Mouse (Mus musculus): ENCODE results near the gene Zfp334. TPM values are rescaled to one million over a fixed set of nuclear protein-coding genes. Genes with fewer than 3 reads are reported as not detected.

Gene Zfp334
- polyA plus RNA-seq, 1 experiment from 2014 or later: 0.90 TPM

DNA sequence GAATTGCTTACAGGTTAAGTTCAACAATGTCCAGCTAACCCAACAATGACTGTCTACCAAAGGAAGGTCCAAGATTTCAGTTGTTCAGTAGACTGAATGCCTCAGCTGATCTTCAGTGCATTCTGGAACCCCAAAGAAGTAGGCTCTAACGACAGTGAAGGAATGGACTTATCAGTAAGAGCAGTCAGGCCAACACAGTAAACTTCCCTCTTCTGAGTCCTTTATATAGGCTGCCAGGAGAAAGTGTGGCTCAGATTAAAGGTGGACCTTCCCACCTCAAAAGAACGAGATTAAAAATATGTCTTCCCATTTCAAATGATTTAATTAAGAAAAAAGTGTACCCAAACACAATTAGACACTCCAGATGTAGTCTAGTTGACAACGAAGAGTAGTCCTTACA, 17.7 kb downstream of the Zfp334 start:
- TF ChIP-seq CTCF (IDR thresholded peaks at IDR 0.05; ENCODE audit: low read depth): no peak
- Histone ChIP-seq H3K9ac (ENCODE audit: low read depth, low read length) (no peak overlapping the region), H3K27ac (ENCODE audit: low read depth, low read length) (no peak overlapping the region), H3K36me3 (ENCODE audit: control insufficient read depth, insufficient read depth) (no peaks in the 10 kb centered on the region; the same call in 1 of the 2 replicates), H3K27me3 (replicated peaks; ENCODE audit: control insufficient read depth, insufficient read depth, low read length) (peaks cover 14% of the 10 kb centered on the region), H3K4me2 (replicated peaks; ENCODE audit: low read depth) (no peak overlapping the region), H3K4me1 (replicated peaks; ENCODE audit: control insufficient read depth, insufficient read depth, low read length) (0 out of 2 replicates have a peak, but pooled peaks cover 3% of the 10 kb centered on the region), H3K4me3 (ENCODE audit: low read depth, low read length) (no peak overlapping the region), H3K9me3 (ENCODE audit: control insufficient read depth) (no peaks in the 10 kb centered on the region)
- no peak for ATAC-seq
- 80% methylated on average over 3 of the region's 3 CpGs for WGBS

DNA sequence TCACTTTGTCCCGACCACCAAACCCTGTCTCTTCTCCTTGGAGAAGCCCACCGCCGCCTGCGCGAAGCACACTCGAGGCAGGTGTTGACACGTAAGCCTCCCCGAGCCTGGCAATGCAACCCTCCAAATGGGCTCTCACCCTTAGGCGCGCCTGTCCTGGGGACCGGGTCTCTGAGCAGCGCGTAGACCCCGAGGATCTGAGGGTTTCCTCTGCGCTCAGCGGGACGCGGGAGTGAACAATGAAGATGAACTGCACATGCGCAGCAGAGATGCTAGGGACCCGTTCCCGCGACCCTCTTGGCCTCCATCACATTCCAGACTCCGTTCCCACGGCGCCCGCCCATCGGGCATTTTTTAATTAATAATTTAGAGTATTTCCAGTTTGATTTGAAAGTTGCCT, 19.6 kb downstream of the Zfp334 start, which contains the start of gene Zfp663:
Zfp663 (minus strand) TSS at position 234 of the 400 bp plus-strand sequence.
- no peak for ATAC-seq
- no peak within 1 kb of the TSS for H3K27ac ChIP-seq (ENCODE audit: low read depth, low read length)

DNA sequence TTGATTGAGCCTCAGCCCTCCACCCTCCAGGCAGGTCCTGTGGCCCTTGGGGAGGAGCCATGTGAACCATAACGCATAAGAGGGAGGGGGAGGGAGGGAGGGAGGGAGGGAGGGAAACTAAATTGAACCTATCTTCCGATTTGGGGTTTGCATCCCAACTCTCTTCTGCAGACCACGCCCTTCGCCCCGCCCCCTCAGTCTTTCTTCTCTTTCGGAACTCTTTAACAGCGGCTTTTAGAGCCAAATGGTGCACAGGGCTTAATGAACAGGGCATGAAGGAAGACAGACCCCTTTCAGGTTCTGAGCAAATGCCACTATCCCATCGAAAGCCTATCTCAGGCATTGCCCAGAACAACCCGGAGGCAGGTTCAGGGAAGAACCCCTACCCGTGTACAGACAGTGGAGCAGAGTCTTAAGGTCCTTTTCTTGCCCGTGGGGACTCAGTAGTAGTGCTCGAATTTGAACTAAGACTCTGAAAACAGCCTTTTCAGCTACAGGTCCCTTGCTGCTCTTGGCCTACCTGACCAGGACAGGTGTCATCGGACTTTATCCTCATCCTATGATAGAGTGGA, 20.1 kb downstream of the Zfp334 start:
- WGBS: 5% methylated on average over 12 of the region's 13 CpGs
- Histone ChIP-seq H3K9me3 (ENCODE audit: control insufficient read depth) (peaks cover 2% of the 10 kb centered on the region; the same call in 1 of the 2 replicates), H3K9ac (ENCODE audit: low read depth, low read length) (no peak overlapping the region), H3K27ac (ENCODE audit: low read depth, low read length) (no peak overlapping the region), H3K36me3 (ENCODE audit: control insufficient read depth, insufficient read depth) (no peaks in the 10 kb centered on the region), H3K27me3 (replicated peaks; ENCODE audit: control insufficient read depth, insufficient read depth, low read length) (peaks cover 19% of the 10 kb centered on the region), H3K4me3 (ENCODE audit: low read depth, low read length) (peak overlapping the region; percentile 22), H3K4me2 (replicated peaks; ENCODE audit: low read depth) (peak overlapping the region; percentile 45), H3K4me1 (replicated peaks; ENCODE audit: control insufficient read depth, insufficient read depth, low read length) (0 out of 2 replicates have a peak, but pooled peaks cover 3% of the 10 kb centered on the region)
- no peak for TF ChIP-seq CTCF (IDR thresholded peaks at IDR 0.05; ENCODE audit: low read depth)
- no peak for ATAC-seq

More for the DNA sequence above, 19.6 kb downstream of the Zfp334 start, which contains the start of gene Zfp663:
- 0 out of 2 replicates have a peak, but pooled peaks cover 3% of the 10 kb centered on the region for H3K4me1 ChIP-seq (replicated peaks; ENCODE audit: control insufficient read depth, insufficient read depth, low read length)
- peaks cover 19% of the 10 kb centered on the region for H3K27me3 ChIP-seq (replicated peaks; ENCODE audit: control insufficient read depth, insufficient read depth, low read length)
- H3K4me3 ChIP-seq (ENCODE audit: low read depth, low read length): peak within 1 kb of the TSS; percentile 22
- TF ChIP-seq CTCF (IDR thresholded peaks at IDR 0.05; ENCODE audit: low read depth): no peak
- no peaks in the 10 kb centered on the region for H3K36me3 ChIP-seq (ENCODE audit: control insufficient read depth, insufficient read depth)
- peak within 1 kb of the TSS; percentile 45 for H3K4me2 ChIP-seq (replicated peaks; ENCODE audit: low read depth)
- no peaks in the 10 kb centered on the region for H3K9me3 ChIP-seq (ENCODE audit: control insufficient read depth)
- H3K9ac ChIP-seq (ENCODE audit: low read depth, low read length): no peak within 1 kb of the TSS
- WGBS: 3% methylated on average over 27 of the region's 27 CpGs

DNA sequence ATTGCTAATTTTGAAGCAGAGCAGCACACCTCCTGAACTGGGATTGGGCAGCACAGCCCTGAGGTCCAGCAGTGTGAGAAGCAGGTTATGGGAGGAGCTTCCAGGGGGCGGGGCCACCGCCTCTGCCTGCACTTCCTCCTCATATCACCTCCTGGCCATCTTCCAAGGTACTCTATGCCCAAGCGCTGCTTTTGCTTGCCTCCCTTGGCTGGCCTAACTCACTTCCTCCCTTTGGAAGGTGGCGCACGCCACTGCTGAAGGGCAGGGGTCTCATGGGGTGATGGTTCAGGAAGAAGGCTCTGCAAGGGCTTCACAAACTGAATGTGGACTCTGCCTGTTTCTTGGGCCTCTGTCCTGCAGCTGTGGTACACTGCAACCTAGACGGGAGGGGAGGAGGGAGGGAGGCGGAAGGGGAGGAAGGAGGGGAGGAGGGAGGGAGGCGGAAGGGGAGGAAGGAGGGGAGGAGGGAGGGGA, 21.0 kb downstream of the Zfp334 start:
- Histone ChIP-seq H3K4me2 (replicated peaks; ENCODE audit: low read depth) (peak overlapping the region; percentile 43), H3K4me3 (ENCODE audit: low read depth, low read length) (no peak overlapping the region), H3K9me3 (ENCODE audit: control insufficient read depth) (peaks cover 2% of the 10 kb centered on the region; the same call in 1 of the 2 replicates), H3K9ac (ENCODE audit: low read depth, low read length) (no peak overlapping the region), H3K27me3 (replicated peaks; ENCODE audit: control insufficient read depth, insufficient read depth, low read length) (peaks cover 19% of the 10 kb centered on the region), H3K36me3 (ENCODE audit: control insufficient read depth, insufficient read depth) (no peaks in the 10 kb centered on the region), H3K4me1 (replicated peaks; ENCODE audit: control insufficient read depth, insufficient read depth, low read length) (0 out of 2 replicates have a peak, but pooled peaks cover 3% of the 10 kb centered on the region), H3K27ac (ENCODE audit: low read depth, low read length) (no peak overlapping the region)
- ATAC-seq: peak; percentile 67
- no peak for TF ChIP-seq CTCF (IDR thresholded peaks at IDR 0.05; ENCODE audit: low read depth)
- WGBS: 0% methylated on average over 6 of the region's 8 CpGs

DNA sequence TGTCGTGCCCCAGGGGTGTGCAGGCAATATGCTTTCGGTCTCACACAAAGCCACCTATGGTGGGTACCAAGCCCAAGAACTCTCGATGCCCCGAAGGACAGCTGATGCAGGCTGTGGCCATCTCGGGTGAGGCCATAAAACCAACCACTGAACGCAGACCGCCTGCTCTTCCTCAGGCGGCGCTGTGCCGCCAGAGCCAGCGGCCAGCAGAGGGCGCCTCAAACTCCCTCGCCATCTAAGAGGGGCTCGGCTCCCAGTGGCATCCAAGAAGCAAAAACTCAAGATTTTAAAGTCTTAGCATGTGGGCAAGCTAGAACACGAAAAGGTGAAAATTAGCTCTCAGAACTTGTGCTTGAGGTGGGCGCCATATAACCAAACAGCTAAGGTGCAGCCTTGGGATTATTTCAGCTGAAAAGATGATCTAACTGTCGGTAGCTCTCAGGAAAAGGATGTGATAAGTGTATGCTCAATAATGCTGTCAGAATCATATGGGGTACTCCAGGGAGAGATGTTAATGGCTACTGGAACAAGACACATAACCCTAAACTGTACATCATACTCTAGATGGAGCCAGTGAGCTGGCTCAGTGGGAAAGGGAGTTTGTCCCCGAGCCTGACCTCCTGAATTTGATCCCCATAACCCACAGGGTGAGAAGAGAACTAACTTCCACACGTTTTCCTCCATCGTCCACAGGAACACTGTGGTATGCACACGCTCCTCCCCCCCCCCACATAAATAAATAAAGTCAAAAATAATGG, 23.5 kb downstream of the Zfp334 start:
- Histone ChIP-seq H3K9ac (ENCODE audit: low read depth, low read length) (no peak overlapping the region), H3K4me1 (replicated peaks; ENCODE audit: control insufficient read depth, insufficient read depth, low read length) (0 out of 2 replicates have a peak, but pooled peaks cover 3% of the 10 kb centered on the region), H3K27ac (ENCODE audit: low read depth, low read length) (no peak overlapping the region), H3K9me3 (ENCODE audit: control insufficient read depth) (peaks cover 2% of the 10 kb centered on the region; the same call in 1 of the 2 replicates), H3K36me3 (ENCODE audit: control insufficient read depth, insufficient read depth) (no peaks in the 10 kb centered on the region), H3K4me2 (replicated peaks; ENCODE audit: low read depth) (no peak overlapping the region; the same call in 1 of the 2 replicates), H3K4me3 (ENCODE audit: low read depth, low read length) (no peak overlapping the region), H3K27me3 (replicated peaks; ENCODE audit: control insufficient read depth, insufficient read depth, low read length) (peaks cover 17% of the 10 kb centered on the region)
- ATAC-seq: no peak
- TF ChIP-seq CTCF (IDR thresholded peaks at IDR 0.05; ENCODE audit: low read depth): peak; percentile 89
- 13% methylated on average over 21 of the region's 21 CpGs for WGBS

DNA sequence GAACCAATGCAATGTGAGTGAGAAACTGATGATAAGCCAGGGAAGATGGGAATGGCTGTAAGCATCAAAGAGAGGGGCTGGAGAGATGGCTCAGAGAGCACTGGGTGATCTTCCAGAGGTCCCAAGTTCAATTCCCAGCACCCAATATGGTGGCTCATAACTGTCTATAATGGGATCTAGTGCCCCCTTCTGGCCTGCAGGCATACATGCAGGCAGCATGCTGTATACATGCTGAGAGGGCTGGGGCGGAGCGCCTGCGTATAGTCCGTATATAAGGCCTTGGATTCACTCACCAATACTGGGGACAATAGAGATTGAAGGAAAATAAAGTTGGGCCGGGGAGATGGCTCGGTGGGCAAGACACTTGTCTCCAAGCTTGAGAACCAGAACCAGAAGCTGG, 24.8 kb downstream of the Zfp334 start:
- no peaks in the 10 kb centered on the region for H3K36me3 ChIP-seq (ENCODE audit: control insufficient read depth, insufficient read depth)
- 0 out of 2 replicates have a peak, but pooled peaks have one; percentile 12 for TF ChIP-seq CTCF (IDR thresholded peaks at IDR 0.05; ENCODE audit: low read depth)
- 92% methylated on average over 6 of the region's 6 CpGs for WGBS
- no peak overlapping the region for H3K4me2 ChIP-seq (replicated peaks; ENCODE audit: low read depth)
- ATAC-seq: no peak
- H3K9me3 ChIP-seq (ENCODE audit: control insufficient read depth): peaks cover 2% of the 10 kb centered on the region; the same call in 1 of the 2 replicates
- H3K27me3 ChIP-seq (replicated peaks; ENCODE audit: control insufficient read depth, insufficient read depth, low read length): peaks cover 6% of the 10 kb centered on the region
- H3K27ac ChIP-seq (ENCODE audit: low read depth, low read length): no peak overlapping the region
- 0 out of 2 replicates have a peak, but pooled peaks cover under 1% of the 10 kb centered on the region for H3K4me1 ChIP-seq (replicated peaks; ENCODE audit: control insufficient read depth, insufficient read depth, low read length)
- H3K4me3 ChIP-seq (ENCODE audit: low read depth, low read length): no peak overlapping the region
- no peak overlapping the region for H3K9ac ChIP-seq (ENCODE audit: low read depth, low read length)
